Mouse (Mus musculus): ENCODE results near the gene Nek6.

DNA sequence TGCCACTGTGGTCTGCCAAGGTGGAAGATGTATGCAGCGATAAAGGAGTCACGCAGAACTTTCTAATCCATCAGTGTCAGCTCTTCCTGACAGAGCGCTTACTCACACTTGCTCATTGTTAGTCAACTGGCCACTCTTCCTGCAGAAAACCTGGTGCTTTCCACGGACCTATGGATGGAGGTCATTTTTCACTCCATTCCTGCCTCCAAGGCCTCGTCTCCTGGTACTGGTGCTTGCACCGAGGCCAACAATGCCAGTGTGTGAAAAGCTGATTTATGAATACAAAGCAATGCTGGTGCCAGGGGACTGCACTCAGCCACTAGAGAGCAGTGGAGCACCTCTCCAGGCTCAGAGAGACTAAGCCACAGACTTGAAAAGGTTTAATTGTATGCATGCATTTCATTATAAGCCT is 110.2 kb downstream of the Nek6 start:
- TF ChIP-seq CTCF (IDR thresholded peaks at IDR 0.05; ENCODE audit: extremely low read depth, insufficient read depth, low read length): peak; percentile 60
- no peak for TF ChIP-seq POLR2A (IDR thresholded peaks at IDR 0.05; ENCODE audit: extremely low read depth, insufficient read depth, low read length)

All from cortical plate, adult 2 months (tissue).